Mouse (Mus musculus) G1E (cell line): Measurements from ENCODE around the gene Prss21.

Experiments
- CTCF ChIP-seq: IDR thresholded peaks from 2 replicates; pipeline ENCODE4 v1.5.1; 2012; ENCODE audit warnings: low read depth, low read length, inconsistent platforms, mixed read lengths
- GATA1 ChIP-seq: IDR thresholded peaks from 2 replicates; pipeline ENCODE4 v1.6.1; 2012; ENCODE audit warnings: borderline replicate concordance, low read length, inconsistent platforms, mixed read lengths
- POLR2AphosphoS5 ChIP-seq: IDR thresholded peaks from 2 replicates; pipeline ENCODE4 v1.6.1; 2012; ENCODE audit warnings: low read depth, low read length, inconsistent platforms; ENCODE audit not compliant: insufficient replicate concordance
- TAL1 ChIP-seq: conservative IDR thresholded peaks from 2 replicates; pipeline ENCODE4 v1.6.1; 2012; ENCODE audit warnings: low read depth, low read length, inconsistent platforms, mixed read lengths

- TF ChIP-seq GATA1 (no peak), TAL1 (no peak), CTCF (0 out of 2 replicates have a peak, but pooled peaks have one; percentile 17), POLR2AphosphoS5 (no peak)
These were observed 24.0 kb upstream of the Prss21 start, which contains the start of the genes Prss32 and Prss41 for GRCm38 (mm10) chr17:23843812-23844273.
